Mouse (Mus musculus): Measurements from ENCODE around the gene Rab4a.

- TF ChIP-seq CTCF (IDR thresholded peaks at IDR 0.05; ENCODE audit: insufficient read depth, low read depth, low read length) (no peak), POLR2A (IDR thresholded peaks at IDR 0.05; ENCODE audit: insufficient read depth, low read depth, low read length) (no peak)
Observed at GRCm38 (mm10) chr8:123883094-123883493, 77.3 kb downstream of the Rab4a start.

Data from olfactory bulb, adult 2 months (tissue).